14 mouse cellular contexts compared by ENCODE assay signal in genomic region chr17:79865027-79865426, GRCm38 (mm10).
"Had no signal": no experiment of that assay in that cellular context is flagged by ENCODE, and none has a peak within 500 bp of the region (broad histone marks: within the 10 kb centered on the region; RNA-seq: fewer than 3 reads in every experiment).

No protein-coding gene starts in this region.

- H3K9ac ChIP-seq: hindbrain, embryonic 15.5 days; limb, embryonic 15.5 days; liver, embryonic 15.5 days; midbrain, embryonic 12.5 days; neural tube, embryonic 13.5 days had no signal

- H3K27ac ChIP-seq: hindbrain, embryonic 15.5 days; left cerebral cortex, adult 2 months; limb, embryonic 15.5 days; liver, embryonic 15.5 days; midbrain, embryonic 12.5 days; neural tube, embryonic 13.5 days had no signal

- ATAC-seq: midbrain, embryonic 16.5 days had no signal

- DNase-seq: kidney, adult 11 months; kidney, postnatal 10 days; kidney, postnatal 4 days; retina, postnatal 1 day; right cerebral cortex, postnatal 4 days; spleen, adult 18-20 months; thymus, postnatal 4 days had no signal

- H3K27me3 ChIP-seq: hindbrain, embryonic 15.5 days; limb, embryonic 15.5 days; liver, embryonic 15.5 days; midbrain, embryonic 12.5 days; neural tube, embryonic 13.5 days had no signal

- H3K4me1 ChIP-seq: hindbrain, embryonic 15.5 days; limb, embryonic 15.5 days; liver, embryonic 15.5 days; midbrain, embryonic 12.5 days; neural tube, embryonic 13.5 days had no signal

- H3K4me3 ChIP-seq: hindbrain, embryonic 15.5 days; left cerebral cortex, adult 2 months; limb, embryonic 15.5 days; liver, embryonic 15.5 days; midbrain, embryonic 12.5 days; neural tube, embryonic 13.5 days had no signal

- H3K9me3 ChIP-seq: hindbrain, embryonic 15.5 days; limb, embryonic 15.5 days; liver, embryonic 15.5 days; midbrain, embryonic 12.5 days; neural tube, embryonic 13.5 days had no signal

- H3K4me2 ChIP-seq: hindbrain, embryonic 15.5 days; limb, embryonic 15.5 days; liver, embryonic 15.5 days; midbrain, embryonic 12.5 days; neural tube, embryonic 13.5 days had no signal
